Mouse (Mus musculus): ENCODE data around the gene Trrap. TPM values are rescaled to one million over a fixed set of nuclear protein-coding genes. Genes with fewer than 3 reads are reported as not detected.

Gene Trrap
- total and polyA plus RNA-seq, 3 experiments: 65.9 to 92.4 (median 80.0) TPM

- DNase-seq: no peak
Measured at GRCm38 (mm10) chr5:144780654-144781053, 13.1 kb downstream of the Trrap start.

DNA sequence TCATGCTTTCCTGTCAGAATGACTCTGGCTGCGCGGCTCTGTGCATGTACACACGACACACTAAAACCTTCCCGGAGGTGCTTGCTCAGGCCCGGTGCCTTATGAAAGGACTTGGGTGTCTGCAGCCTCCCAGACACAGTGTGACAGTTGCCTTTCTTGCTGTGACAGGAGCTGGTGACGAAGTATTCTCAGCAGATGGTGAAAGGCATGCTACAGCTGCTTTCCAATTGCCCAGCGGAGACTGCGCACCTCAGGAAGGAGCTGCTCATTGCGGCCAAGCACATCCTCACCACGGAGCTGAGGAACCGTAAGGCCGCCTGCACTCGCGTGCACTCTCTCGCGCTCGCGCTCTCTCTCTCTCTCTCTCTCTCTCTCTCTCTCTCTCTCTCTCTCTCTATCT lies 18.9 kb downstream of the Trrap start:
- no peak for DNase-seq

GRCm38 (mm10) chr5:144793374-144793773 lies 25.8 kb downstream of the Trrap start:
- DNase-seq: no peak

DNA sequence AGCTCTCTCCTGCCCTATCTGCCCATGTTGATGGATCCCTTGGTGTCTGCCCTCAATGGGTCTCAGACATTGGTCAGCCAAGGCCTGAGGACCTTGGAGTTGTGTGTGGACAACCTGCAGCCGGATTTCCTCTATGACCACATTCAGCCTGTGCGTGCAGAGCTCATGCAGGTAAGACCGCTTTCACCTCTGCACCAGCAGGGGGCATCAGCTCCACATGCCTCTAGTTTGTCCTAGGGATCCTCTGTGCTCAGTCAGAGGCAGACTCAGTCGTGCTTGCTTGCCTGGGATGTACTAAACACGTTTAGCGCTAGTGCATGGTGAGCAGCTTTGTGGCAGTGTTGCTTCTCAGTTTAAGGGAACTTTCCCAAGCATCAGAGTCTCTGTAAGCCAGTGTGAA lies 27.2 kb downstream of the Trrap start:
- no peak for DNase-seq

GRCm38 (mm10) chr5:144797116-144797515 lies 29.6 kb downstream of the Trrap start:
- no peak for DNase-seq

DNA sequence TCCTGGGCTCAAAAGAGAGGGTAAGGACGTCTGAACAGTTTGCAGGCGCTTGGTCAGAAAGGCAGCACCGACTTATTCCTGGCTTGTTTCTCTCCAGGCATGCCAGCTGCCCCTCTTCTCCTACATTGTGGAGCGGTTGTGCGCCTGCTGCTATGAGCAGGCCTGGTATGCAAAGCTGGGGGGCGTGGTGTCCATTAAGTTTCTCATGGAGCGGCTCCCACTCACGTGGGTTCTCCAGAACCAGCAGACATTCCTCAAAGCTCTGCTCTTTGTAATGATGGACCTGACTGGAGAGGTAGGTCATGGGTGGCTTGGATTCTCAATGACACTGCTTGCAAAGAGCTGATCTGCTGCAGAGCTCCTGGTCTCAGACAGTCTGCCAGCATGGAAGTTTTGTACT lies 35.5 kb downstream of the Trrap start:
- DNase-seq: no peak

DNA sequence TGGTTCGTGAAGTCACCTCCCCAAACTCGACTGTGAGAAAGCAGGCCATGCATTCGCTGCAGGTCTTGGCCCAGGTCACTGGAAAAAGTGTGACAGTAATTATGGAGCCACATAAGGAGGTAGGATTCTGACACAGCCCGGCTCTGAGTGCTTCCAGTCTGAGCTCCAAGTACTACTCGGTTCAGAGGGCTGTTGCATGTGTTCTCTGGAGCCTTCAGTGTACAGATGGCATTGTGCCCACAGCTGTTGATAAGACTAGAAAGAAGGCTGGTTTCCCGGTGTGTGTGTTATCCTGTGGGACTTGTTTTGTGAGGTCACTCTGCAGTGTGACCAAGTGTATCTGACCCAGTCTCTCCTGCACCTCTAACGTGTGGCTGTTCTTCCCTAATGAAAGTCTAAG lies 36.6 kb downstream of the Trrap start:
- no peak for DNase-seq

DNA sequence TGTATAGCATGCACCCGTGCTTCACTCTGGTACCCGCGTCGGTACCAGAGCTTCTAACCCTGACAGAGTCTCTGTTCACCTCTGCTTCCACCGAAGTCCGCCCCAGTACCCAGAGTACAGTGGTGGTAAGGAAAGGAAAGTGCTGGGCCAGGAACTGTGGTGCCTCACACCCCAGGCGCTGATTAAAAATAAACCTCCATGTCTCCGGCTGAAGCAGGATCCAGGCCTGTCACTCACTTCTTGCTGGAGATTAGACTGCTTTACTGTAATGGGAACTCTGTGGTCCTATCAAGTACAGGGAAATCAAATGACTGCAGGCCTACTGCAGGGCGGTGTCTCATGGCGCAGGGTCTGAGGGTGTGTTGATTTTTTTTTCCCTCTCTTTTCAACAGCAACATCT lies 39.4 kb downstream of the Trrap start:
- DNase-seq: no peak

- DNase-seq: peak; percentile 85
Measured at GRCm38 (mm10) chr5:144828365-144829102, 61.0 kb downstream of the Trrap start.

DNA sequence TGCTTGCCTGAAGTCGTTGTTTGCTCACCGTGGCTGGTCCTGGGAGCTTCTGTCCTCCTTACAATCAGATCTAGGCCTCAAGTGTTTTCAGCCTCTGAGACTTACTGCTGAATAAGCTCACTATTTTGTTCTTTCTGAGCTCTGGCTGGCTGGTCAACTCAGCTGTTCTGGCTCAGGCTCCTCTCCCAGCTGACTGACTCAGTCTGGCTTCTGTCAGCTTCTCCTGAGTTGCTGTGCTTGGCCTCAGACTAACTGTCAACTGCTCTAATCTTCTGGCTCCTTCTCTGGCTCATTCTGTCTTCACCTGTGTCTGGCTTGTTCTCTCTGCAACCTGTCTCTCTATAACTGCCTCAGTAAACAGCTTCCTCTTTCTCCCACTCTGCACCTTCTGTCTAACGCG lies 62.1 kb downstream of the Trrap start:
- no peak for DNase-seq

GRCm38 (mm10) chr5:144831840-144832469 lies 64.4 kb downstream of the Trrap start:
- DNase-seq: peak; percentile 58

GRCm38 (mm10) chr5:144836100-144836499 lies 68.6 kb downstream of the Trrap start:
- no peak for DNase-seq

DNA sequence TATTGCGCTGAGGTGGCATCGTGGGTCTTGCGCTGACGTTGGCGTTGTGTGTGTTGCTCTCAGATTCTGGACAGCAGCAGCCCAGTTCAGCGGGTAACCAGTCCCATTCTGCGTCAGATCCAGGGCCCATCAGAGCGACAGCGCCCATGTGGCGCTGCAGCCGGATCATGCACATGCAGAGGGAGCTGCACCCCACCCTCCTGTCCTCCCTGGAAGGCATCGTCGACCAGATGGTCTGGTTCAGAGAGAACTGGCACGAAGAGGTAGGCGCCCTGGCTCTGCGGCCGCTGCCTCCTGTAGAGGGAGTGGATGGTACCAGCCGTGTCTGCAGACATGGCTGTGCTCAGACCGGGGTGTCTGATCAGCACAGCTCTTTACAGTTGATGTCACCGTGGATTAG lies 77.8 kb downstream of the Trrap start:
- DNase-seq: no peak

GRCm38 (mm10) chr5:144848735-144849134 lies 81.2 kb downstream of the Trrap start:
- no peak for DNase-seq

DNA sequence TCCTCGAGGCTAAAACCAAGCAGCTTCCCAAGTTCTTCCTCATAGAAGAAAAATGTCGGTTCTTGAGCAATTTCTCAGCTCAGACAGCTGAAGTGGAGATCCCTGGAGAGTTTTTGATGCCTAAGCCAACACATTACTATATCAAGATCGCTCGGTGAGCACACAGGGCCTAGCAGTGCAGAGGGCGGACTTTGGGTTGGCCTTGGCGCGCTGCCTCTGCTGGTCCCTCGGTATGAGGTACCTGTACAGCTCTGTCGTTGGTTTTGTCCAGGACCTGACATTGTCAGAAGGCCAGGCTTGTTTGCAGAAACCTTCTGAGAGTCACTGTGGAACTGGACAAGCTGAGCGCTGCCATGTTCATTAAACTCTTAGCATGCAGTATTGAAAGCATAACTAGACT lies 82.4 kb downstream of the Trrap start:
- no peak for DNase-seq

DNA sequence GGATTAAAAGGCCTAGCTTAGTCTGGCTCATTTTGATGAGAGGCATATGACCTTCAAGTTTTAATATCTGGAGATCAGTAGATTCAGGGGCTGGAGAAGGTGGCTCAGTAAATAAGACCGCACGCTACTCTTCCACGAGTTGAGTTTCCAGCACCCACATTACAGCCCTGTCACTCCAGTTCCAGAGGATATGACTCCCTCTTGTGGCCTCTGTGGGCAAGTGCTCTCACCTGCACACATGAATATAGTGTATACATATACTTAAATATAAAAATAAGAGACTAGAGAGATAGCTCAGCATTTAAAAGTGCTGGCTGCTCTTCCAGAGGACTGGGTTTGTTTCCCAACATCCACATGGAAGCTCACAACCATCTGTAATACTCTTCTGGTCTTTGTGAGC lies 84.3 kb downstream of the Trrap start:
- no peak for DNase-seq

GRCm38 (mm10) chr5:144853931-144854330 lies 86.4 kb downstream of the Trrap start:
- no peak for DNase-seq

- DNase-seq: no peak
Measured at GRCm38 (mm10) chr5:144855936-144856335, 88.4 kb downstream of the Trrap start.

GRCm38 (mm10) chr5:144858527-144858926 lies 91.0 kb downstream of the Trrap start:
- no peak for DNase-seq

- DNase-seq: no peak
Measured at GRCm38 (mm10) chr5:144859284-144859683, 91.8 kb downstream of the Trrap start.

- no peak for DNase-seq
Measured at GRCm38 (mm10) chr5:144860913-144861312, 93.4 kb downstream of the Trrap start.

DNA sequence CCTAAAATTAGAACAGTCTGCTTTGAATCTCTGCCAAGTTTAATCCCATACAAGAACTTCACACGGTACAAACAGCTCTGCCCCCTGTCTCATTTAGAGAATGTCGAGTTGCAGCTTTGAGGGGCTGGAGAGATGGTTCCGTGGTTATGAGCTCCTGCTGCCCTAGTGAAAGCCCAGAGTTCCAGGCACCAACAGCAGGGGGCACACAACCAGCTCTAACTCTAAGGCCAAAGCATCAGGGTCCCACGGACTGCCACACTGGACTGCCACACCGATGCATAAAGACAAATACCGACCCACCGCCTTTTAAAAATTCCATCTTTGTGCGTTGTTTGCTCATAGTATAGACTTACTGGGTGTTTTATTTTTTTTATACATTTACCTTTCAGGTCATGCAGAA lies 99.4 kb downstream of the Trrap start:
- no peak for DNase-seq

DNA sequence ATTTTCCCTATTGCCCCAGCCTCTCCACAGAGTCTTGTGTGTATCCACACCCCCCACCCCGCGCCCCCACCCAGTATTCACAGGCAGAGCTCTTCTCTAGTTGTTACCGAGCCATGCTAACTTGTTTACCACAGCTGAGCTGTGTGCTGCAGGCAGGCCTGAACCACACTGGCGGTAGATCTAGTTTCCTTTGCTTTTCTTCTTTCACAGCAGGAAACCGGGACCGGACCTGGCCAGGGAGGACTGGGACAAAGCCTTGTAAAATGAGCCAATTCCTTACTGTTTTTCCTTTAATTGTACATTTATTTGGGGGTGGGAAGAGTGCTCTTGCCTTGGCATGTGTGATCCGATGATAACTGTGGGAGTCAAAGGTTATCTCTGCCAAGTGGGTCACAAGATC lies 101.9 kb downstream of the Trrap start:
- DNase-seq: no peak

- no peak for DNase-seq
Measured at GRCm38 (mm10) chr5:144870782-144871181, 103.2 kb downstream of the Trrap start.

All from adrenal gland, adult 2 months (tissue).